Mouse (Mus musculus): Measurements from ENCODE around the gene Capn1.

The Capn1 gene

GRCm38 (mm10) chr19:5953201-5953770, 62.4 kb downstream of the Capn1 start:
- no peak for DNase-seq (ENCODE audit: low read depth, low spot score)

- no peak for DNase-seq (ENCODE audit: low read depth, low spot score)
These were observed 63.5 kb downstream of the Capn1 start for GRCm38 (mm10) chr19:5952071-5952691.

- DNase-seq (ENCODE audit: low read depth, low spot score): no peak
These were observed 64.1 kb downstream of the Capn1 start for GRCm38 (mm10) chr19:5951631-5952030.

- no peak for DNase-seq (ENCODE audit: low read depth, low spot score)
These were observed 65.5 kb downstream of the Capn1 start for GRCm38 (mm10) chr19:5950218-5950617.

GRCm38 (mm10) chr19:5945891-5946290, 69.8 kb downstream of the Capn1 start:
- DNase-seq (ENCODE audit: low read depth, low spot score): no peak

- no peak for DNase-seq (ENCODE audit: low read depth, low spot score)
These were observed 70.7 kb downstream of the Capn1 start for GRCm38 (mm10) chr19:5945027-5945426.

- DNase-seq (ENCODE audit: low read depth, low spot score): no peak
These were observed 71.6 kb downstream of the Capn1 start for GRCm38 (mm10) chr19:5944145-5944544.

GRCm38 (mm10) chr19:5943404-5943803, 72.3 kb downstream of the Capn1 start:
- DNase-seq (ENCODE audit: low read depth, low spot score): no peak

- DNase-seq (ENCODE audit: low read depth, low spot score): no peak
These were observed 73.1 kb downstream of the Capn1 start for GRCm38 (mm10) chr19:5942581-5942980.

- DNase-seq (ENCODE audit: low read depth, low spot score): no peak
These were observed 75.0 kb downstream of the Capn1 start for GRCm38 (mm10) chr19:5940656-5941055.

- DNase-seq (ENCODE audit: low read depth, low spot score): no peak
These were observed 75.5 kb downstream of the Capn1 start for GRCm38 (mm10) chr19:5940173-5940572.

- DNase-seq (ENCODE audit: low read depth, low spot score): no peak
These were observed 76.0 kb downstream of the Capn1 start for GRCm38 (mm10) chr19:5939715-5940114.

Data from CD4-positive helper T cell, adult 2 months (primary cell).